Mouse (Mus musculus) thymus, postnatal 10 days (tissue): ENCODE measurements around the gene Kif6.

Source experiments
- DNase-seq, 2 experiments: peaks; one replicate each; pipeline ENCODE4 v3.0.0; 2021; ENCODE audit warnings: low spot score in 2 of 2

Kif6 gene

DNA sequence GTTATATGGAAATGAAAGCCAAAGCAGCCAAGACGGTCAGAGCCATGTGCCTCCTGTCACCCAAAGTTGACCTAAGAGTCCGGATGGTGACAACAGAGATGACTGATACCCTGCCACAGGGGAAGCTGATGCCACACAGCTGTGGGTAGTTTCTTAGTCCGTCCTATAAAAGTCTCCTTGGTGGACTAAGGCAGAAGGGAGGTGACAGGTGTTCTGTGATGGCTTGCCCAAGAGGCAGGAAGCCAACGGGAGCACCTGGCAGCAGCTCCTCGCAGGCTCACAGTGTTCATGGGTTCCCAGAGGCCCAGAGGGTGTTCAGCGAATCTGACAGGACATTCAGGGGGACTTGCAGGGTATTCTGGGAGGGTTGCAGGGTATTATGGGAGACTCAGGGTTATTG is 279.5 kb downstream of the Kif6 start:
- DNase-seq: no peak

- DNase-seq: peak; percentile 19 to 55
These were observed 284.0 kb downstream of the Kif6 start for GRCm38 (mm10) chr17:49898849-49899331.

- DNase-seq: no peak
These were observed 287.7 kb downstream of the Kif6 start for GRCm38 (mm10) chr17:49902613-49903012.

DNA sequence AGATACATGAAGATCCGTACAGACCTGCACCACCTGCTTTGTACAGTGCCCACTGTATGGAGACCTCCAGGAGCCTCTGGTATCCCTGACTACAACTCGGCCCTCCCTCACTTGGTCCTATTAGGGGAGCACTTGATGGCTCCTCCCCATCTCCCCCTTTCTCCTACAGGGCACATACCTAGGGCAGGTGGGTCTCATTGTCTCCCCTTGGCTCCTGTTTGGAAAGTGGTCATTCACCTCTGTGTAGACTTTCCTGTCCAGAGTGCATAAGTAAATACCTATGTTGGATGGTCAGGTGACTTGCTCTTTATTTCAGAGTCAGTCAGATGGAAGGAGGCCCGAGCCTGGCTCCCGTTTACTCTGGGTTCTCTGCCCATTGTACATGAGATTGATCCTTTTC is 308.5 kb downstream of the Kif6 start:
- DNase-seq: no peak

- no peak for DNase-seq
These were observed 312.7 kb downstream of the Kif6 start for GRCm38 (mm10) chr17:49927611-49928010.

GRCm38 (mm10) chr17:49933806-49934205 is 318.9 kb downstream of the Kif6 start:
- DNase-seq: no peak

DNA sequence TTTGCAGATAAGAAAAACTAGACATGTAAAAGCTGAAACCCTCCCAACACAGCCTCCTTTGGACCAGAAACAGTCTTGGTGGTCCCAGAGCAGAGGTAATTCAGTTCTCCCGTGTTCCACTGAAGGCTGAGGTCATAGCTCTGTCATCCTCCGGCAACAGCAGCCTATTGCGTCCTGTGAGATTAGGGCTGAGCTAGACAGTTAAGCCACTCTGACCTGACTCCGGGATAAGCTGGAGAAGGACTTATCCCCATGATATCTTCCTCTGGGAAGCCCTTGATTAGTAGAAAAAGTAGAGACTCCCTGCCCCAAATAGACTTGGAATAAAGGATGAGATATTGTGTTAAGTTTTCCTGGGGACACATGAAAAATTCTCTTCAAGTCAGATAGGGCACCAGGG is 319.6 kb downstream of the Kif6 start:
- no peak for DNase-seq

DNA sequence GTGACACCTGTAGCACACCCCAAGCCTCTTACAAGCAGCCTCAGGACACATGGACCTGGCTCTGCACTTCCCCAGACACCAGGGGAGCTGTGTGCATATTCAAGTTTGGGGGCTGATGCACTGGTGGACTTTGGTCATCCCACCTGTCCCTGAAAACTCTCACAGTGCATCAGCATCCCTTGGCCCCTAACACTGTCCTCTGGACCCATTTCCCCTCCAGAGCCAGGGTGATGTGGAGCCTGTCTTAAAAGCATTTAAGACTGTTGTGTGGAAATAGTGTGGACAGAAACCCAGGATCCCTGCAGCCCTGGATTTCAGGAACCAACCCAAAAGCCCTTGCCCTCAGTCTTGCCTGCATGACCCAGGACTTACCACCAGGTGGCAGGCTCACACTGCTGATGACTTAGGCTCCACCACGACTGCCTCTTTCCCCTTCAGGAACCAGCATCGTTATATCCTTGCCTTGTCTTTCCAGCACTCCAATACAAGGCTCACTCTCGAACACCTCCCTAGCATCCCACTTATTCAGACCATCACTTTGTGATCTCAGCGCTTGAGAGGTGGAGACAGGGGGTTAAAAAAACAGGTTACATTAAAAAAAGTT is 320.8 kb downstream of the Kif6 start:
- peak; percentile 15 to 63 for DNase-seq

GRCm38 (mm10) chr17:49936214-49936613 is 321.3 kb downstream of the Kif6 start:
- no peak for DNase-seq

GRCm38 (mm10) chr17:49939146-49939545 is 324.2 kb downstream of the Kif6 start:
- no peak for DNase-seq

DNA sequence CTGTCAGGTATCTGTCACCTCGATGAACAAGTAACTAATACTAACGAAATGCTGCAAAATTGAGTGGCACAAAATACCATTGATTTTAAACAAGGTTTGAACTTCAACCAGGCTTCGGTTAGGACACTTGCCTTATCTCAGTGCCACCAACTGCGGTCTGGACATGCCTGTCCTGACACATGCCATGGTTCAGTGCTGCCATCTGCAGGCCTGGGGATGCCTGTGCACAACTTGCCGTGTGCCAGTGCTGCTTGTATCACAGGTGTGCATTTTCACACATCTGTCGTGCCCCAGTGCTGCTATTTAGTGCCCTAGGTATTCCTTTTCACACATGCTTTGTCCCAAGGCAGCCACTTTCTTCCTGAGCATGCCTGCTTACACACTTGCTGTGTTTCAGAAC is 327.7 kb downstream of the Kif6 start:
- peak in 1 of 2 experiments; percentile 14 for DNase-seq

GRCm38 (mm10) chr17:49951491-49951855 is 336.5 kb downstream of the Kif6 start:
- peak; percentile 29 to 81 for DNase-seq

- DNase-seq: no peak
These were observed 337.1 kb downstream of the Kif6 start for GRCm38 (mm10) chr17:49951856-49952607.

DNA sequence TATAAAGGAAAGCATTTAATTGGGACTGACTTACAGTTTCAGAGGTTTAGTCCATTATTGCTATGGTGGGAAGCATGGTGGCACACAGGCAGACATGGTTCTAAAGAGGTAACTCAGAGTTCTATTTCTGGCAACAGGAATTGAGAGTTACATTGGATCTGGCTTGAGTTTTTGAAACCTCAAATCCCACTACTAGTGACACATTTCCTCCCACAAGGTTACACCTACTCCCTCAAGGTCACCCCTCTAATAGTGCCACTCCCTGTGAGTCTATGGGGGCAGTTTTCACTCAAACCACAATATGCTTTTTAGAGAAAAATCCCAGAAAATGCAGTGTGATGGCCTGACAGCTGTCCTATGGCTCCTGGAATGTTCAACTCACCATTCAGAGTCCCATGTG is 344.1 kb downstream of the Kif6 start:
- DNase-seq: no peak
